13 mouse cellular contexts compared by ENCODE assay signal in the genomic region with DNA sequence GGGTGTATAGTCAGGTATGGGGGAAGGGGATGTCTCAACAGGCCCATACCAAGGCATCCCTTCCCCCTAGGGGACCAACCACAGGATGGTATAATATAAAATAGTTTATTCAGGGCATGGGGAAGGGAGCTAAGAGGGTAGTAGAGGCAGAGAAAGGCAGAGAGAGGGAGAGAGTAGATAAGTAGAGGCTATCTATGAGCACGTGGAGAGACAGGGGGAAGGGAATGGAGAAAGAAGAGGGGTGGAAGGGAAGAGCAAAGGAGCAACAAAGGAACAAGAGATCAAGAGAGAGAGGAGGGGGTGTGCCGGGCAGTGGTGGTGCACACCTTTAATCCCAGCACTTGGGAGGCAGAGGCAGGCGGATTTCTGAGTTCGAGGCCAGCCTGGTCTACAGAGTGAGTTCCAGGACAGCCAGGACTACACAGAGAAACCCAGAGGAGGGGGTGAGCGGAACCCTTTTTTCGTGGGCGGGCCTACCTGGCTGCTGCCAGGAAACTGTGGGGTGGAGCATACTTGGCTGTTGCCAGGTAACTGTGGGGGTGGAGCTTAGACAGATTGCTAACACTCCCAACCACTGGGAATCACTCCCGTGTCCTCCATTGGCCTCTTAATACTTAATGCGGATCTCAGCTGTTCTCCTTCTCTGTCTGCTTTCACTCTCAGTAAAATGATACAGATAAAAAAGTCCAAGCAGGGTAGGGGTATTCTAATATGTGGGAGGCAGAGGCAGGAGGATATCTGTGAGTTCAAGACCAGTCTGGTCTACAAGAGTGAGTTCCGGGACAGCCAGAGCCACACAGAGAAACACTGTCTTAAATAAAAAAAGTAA.
DNase-seq lines count a peak whose midpoint lies in the region; ATAC-seq and TF ChIP-seq lines count a peak whose summit lies in the region.
"Had no signal": no experiment of that assay in that cellular context is flagged by ENCODE, and none has a peak within 500 bp of the region (broad histone marks: within the 10 kb centered on the region; RNA-seq: fewer than 3 reads in every experiment).

No protein-coding gene starts in this region.

- ATAC-seq in forebrain, embryonic 13.5 days, result no peak
- peak; percentile 19; the same call in 1 of the 2 replicates for ATAC-seq in erythroblast, adult 5-6 weeks (replicated peaks; ENCODE audit: low FRiP score, poor library complexity, severe bottlenecking)
- no peak for ATAC-seq in liver, postnatal 0 days

- H3K27me3 ChIP-seq in forebrain, embryonic 10.5 days (ENCODE audit: poor library complexity, severe bottlenecking), result peaks cover 5% of the 10 kb centered on the region; the same call in 1 of the 2 replicates
- H3K27me3 ChIP-seq in forebrain, embryonic 13.5 days, result no peaks in the 10 kb centered on the region
- no peaks in the 10 kb centered on the region for H3K27me3 ChIP-seq in liver, postnatal 0 days (ENCODE audit: insufficient read depth, low read length)
- H3K27me3 ChIP-seq: embryonic facial prominence, embryonic 15.5 days had no signal

- no peak for DNase-seq in forebrain, embryonic 10.5 days (ENCODE audit: extremely low spot score, low spot score)
- DNase-seq in ES-CJ7 (ENCODE audit: low read depth, low spot score), result peak; percentile 96
- peak; percentile 64 for DNase-seq in liver, postnatal 0 days
- no peak for DNase-seq in urinary bladder, postnatal 4 days (ENCODE audit: low spot score in 2 of 2)
- DNase-seq in left cerebral cortex, adult 8-10 months (ENCODE audit: low spot score in 2 of 2), result no peak
- DNase-seq in gastrocnemius, postnatal 25 days, result no peak
- DNase-seq: adrenal gland, postnatal 36 days; cerebellum, adult 11-12 months; kidney, postnatal 14 days; lung, adult 18-20 months had no signal

- peaks cover 50% of the 10 kb centered on the region for H3K4me1 ChIP-seq in forebrain, embryonic 10.5 days
- H3K4me1 ChIP-seq in forebrain, embryonic 13.5 days, result peaks cover 13% of the 10 kb centered on the region
- peaks cover 75% of the 10 kb centered on the region for H3K4me1 ChIP-seq in liver, postnatal 0 days (ENCODE audit: insufficient read depth)

- no peak overlapping the region for H3K4me3 ChIP-seq in forebrain, embryonic 10.5 days
- no peak overlapping the region for H3K4me3 ChIP-seq in forebrain, embryonic 13.5 days
- H3K4me3 ChIP-seq in liver, postnatal 0 days (ENCODE audit: low read depth, low read length), result no peak overlapping the region
- H3K4me3 ChIP-seq: embryonic facial prominence, embryonic 15.5 days had no signal

- H3K36me3 ChIP-seq in forebrain, embryonic 10.5 days (replicated peaks), result no peaks in the 10 kb centered on the region
- H3K36me3 ChIP-seq in forebrain, embryonic 13.5 days (ENCODE audit: poor library complexity, severe bottlenecking), result no peaks in the 10 kb centered on the region
- H3K36me3 ChIP-seq in liver, postnatal 0 days (replicated peaks; ENCODE audit: insufficient read depth, low read length), result no peaks in the 10 kb centered on the region
- H3K36me3 ChIP-seq: embryonic facial prominence, embryonic 15.5 days had no signal

- no peak for TF ChIP-seq CTCF in liver, postnatal 0 days (IDR thresholded peaks at IDR 0.05; ENCODE audit: low read depth)

- H3K9me3 ChIP-seq in forebrain, embryonic 10.5 days, result no peaks in the 10 kb centered on the region
- no peaks in the 10 kb centered on the region for H3K9me3 ChIP-seq in forebrain, embryonic 13.5 days (replicated peaks)
- H3K9me3 ChIP-seq in liver, postnatal 0 days (ENCODE audit: low read length), result no peaks in the 10 kb centered on the region
- H3K9me3 ChIP-seq: embryonic facial prominence, embryonic 15.5 days had no signal

- H3K4me2 ChIP-seq in forebrain, embryonic 13.5 days, result no peak overlapping the region
- peak overlapping the region; percentile 36 for H3K4me2 ChIP-seq in liver, postnatal 0 days (ENCODE audit: low read depth, low read length)
- H3K4me2 ChIP-seq: embryonic facial prominence, embryonic 15.5 days had no signal

- 77% methylated on average over 10 of the region's 10 CpGs for WGBS in forebrain, embryonic 10.5 days
- 76% methylated on average over 10 of the region's 10 CpGs for WGBS in forebrain, embryonic 13.5 days
- WGBS in liver, postnatal 0 days (ENCODE audit: insufficient replicate concordance), result 51% methylated on average over 8 of the region's 10 CpGs

- 0 out of 2 replicates have a peak, but pooled peaks have one; percentile 13 for TF ChIP-seq EP300 in liver, postnatal 0 days (IDR thresholded peaks at IDR 0.05; ENCODE audit: low read depth)

- no peak overlapping the region for H3K9ac ChIP-seq in forebrain, embryonic 13.5 days
- 0 out of 2 replicates have a peak overlapping the region, but pooled peaks have one; percentile 9 for H3K9ac ChIP-seq in liver, postnatal 0 days (replicated peaks)
- H3K9ac ChIP-seq: embryonic facial prominence, embryonic 15.5 days had no signal

- H3K27ac ChIP-seq in forebrain, embryonic 10.5 days, result 0 out of 2 replicates have a peak overlapping the region, but pooled peaks have one; percentile 62
- no peak overlapping the region for H3K27ac ChIP-seq in forebrain, embryonic 13.5 days
- peak overlapping the region; percentile 92 for H3K27ac ChIP-seq in liver, postnatal 0 days (ENCODE audit: low read depth)
- H3K27ac ChIP-seq: embryonic facial prominence, embryonic 15.5 days had no signal

Comparison
In these comparisons a context has a peak if more than half of its experiments do, and no peak if none do; other contexts are left out.
1. DNase-seq: peak in ES-CJ7 (single experiment) and liver, postnatal 0 days (single experiment); none in forebrain, embryonic 10.5 days (single experiment), urinary bladder, postnatal 4 days (0 of 2), left cerebral cortex, adult 8-10 months (0 of 2) and gastrocnemius, postnatal 25 days (single experiment).